Mouse (Mus musculus) common myeloid progenitor, adult 5-6 weeks (primary cell): ENCODE results near the gene Tuba3b. TPM values are rescaled to one million over a fixed set of nuclear protein-coding genes. Genes with fewer than 3 reads are reported as not detected.

Source experiments
- ATAC-seq: replicated peaks from 2 replicates; pipeline ENCODE4 v1.8.0; 2016; ENCODE audit warnings: low read depth, mild to moderate bottlenecking, moderate TSS enrichment, inconsistent platforms; ENCODE audit not compliant: poor library complexity, severe bottlenecking
- total RNA-seq: library from RNA; stranded (forward); fragments of 200-1000, 187-1606 nt; gene quantifications from 2 replicates; pipeline ENCODE4 v1.2.3, GENCODE M21; 2017

Tuba3b gene
- not detected in 2 replicates for total RNA-seq

DNA sequence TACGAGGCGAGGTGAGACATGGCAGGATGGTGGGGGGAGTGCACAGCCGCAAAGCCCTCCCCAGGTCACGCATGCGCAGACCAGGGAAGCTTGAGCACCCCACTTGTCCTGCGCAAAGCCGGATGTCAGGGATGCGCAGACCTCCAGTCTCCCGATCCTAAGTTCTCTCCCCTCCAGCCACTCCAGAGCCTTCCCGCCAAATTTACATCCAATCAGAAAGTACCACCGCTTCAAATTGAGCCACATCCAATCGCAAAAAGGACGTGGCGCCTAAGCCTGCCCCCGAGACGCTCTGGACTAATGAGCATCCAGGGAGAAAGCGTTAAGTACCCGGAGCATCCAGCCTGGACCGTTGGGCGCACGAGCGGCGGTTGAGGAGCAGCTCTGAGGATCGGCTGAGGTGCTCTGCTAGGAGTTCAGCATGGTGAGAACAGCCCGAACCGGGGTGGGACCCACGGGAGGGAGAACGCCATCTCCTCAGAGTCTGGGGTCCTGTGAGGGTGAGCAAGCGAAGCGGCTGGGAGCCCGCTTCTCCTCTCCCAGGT is at the start of gene Tuba3b:
Gene Tuba3b (plus strand): TSS at position 92 of the 545 bp plus-strand sequence.
- no peak for ATAC-seq

DNA sequence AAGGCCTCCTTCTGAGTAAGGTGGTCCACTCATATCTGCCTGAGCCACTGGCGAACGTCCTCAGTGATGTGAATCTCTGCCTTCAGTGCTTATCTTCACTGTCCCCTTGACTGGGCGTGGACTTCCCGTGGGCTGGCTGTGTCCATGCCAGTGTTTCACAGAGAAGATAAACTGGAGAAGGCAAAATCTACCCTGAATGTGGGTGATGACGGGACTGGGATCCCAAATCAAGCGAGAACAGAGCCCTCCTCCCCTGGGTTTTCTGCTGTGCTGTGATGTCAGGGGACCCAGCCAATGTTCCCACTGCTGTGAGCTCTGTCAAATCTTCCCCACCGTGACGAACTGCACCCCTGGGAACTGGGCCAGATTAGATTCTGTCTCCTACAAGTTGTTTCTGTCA is 48.3 kb upstream of the Tuba3b start:
- ATAC-seq: peak; percentile 36; the same call in 1 of the 2 replicates

- ATAC-seq: no peak
Observed at GRCm38 (mm10) chr6:145567832-145568231, 47.7 kb upstream of the Tuba3b start.

DNA sequence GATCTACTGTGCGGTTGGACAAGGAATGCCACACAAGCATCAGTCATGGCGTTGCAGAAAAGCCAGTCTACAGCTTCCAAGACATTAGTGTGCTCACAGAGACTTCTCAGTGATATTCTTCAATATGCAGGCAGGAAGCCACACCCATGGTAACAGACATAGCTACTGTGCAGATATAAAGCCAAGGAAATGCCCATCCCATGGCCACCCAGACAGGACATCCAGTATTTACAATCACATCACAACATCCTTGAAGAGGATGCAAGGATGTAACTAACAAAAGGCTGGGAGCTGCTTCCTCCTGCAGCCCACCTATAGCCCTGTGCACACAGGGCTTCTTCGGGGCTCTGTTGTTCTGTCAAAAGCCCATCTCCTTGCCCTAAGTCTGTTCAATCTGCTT is 46.9 kb upstream of the Tuba3b start:
- no peak for ATAC-seq

DNA sequence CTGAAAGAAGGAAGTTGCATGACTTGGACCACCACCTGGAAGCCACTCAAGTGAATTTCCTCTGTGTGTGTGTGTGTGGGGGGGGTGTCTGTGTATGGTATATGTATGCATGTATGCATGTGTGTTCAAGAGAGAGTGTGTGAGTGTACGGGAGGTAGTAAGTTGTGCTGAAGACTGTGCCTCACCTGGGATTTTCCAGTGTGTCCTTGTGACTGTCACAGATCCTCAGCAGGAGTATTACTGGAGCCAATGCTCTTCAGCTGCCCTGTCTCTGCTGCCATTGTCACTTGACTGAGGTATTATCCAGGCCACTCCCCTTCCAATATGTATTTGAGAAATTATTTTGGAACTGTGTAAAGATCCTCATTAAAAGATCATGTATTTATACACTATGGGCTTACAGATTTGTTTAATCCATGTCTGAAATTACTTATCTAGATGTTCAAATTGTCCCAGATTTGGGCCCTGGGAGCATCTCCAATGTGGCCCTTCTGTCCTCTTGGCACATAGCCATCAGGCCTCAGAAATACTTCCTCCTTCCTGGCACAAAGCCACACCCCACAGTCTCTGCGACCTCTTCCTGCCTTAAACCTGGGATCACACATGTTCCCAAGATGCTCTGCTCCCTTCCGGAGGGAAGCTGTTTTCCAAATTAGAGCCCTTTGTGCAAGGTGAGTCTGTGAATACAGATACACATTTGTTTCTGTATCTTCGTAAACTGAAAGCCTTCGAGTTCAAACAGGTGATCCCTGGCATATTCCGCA is 42.1 kb upstream of the Tuba3b start:
- ATAC-seq: no peak

- no peak for ATAC-seq
Observed at GRCm38 (mm10) chr6:145576762-145577161, 38.8 kb upstream of the Tuba3b start.

- no peak for ATAC-seq
Observed at GRCm38 (mm10) chr6:145578457-145579185, 36.9 kb upstream of the Tuba3b start.

DNA sequence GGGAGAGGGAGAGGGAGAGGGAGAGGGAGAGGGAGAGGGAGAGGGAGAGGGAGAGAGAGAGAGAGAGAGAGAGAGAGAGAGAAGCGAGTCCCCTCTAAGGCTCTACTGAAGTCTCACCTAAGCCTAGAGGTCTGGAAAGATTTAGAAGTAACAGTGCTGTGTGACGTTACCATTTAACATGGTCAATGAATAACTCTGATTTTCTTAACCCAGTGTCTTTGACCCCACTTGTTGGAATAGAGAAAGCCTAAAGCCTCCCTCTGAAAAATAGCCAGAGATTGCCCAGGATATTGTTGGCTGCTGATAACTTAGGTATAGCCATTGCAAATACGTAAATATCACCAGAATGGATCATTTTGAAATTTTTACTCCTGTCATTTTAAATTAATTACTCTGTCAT is 35.8 kb upstream of the Tuba3b start:
- ATAC-seq: no peak

GRCm38 (mm10) chr6:145581366-145582170 is 34.0 kb upstream of the Tuba3b start:
- no peak for ATAC-seq

- no peak for ATAC-seq
Observed at GRCm38 (mm10) chr6:145585052-145585973, 30.2 kb upstream of the Tuba3b start.

GRCm38 (mm10) chr6:145590501-145591293 is 24.9 kb upstream of the Tuba3b start:
- no peak for ATAC-seq

GRCm38 (mm10) chr6:145591578-145591977 is 24.0 kb upstream of the Tuba3b start:
- no peak for ATAC-seq

GRCm38 (mm10) chr6:145592036-145592435 is 23.5 kb upstream of the Tuba3b start:
- ATAC-seq: no peak

GRCm38 (mm10) chr6:145592531-145592998 is 23.0 kb upstream of the Tuba3b start:
- ATAC-seq: no peak

DNA sequence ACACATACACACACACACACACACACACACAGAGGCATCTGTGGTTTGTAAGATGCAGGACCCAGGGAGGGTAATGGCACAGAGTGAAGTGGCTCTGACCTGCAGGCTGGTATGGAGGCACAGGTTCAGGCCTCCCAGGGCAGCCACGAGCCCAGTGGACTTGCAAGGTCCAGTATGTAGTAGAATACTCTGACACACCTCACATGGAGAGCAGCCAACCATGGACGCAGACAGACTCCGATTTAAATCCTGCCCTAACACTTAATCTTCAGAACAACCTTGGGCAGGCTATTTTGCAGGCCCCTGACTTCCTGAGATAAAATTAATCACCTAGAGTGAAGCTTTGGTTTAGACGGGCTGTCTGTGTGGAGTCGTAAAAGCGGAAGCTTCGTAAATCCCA is 21.6 kb upstream of the Tuba3b start:
- no peak for ATAC-seq

DNA sequence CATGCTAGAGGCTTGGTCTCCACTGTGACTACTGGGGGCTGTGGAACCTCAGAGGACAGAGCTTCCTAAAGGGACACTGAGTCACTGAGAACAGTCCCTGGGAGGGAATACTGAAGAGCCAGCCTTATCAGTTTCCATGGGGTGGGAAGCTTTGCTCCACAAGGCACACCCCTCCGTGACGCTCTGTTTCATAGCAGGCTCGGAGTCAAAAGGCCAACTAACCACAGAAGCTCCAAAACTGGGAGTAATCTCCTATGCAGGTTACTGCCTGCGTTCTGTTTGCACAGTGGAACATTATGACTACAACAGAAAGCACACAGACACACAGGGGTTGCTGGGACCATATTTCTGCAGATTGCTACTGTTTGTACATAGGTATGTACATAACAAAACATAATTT is 19.7 kb upstream of the Tuba3b start:
- no peak for ATAC-seq

GRCm38 (mm10) chr6:145598794-145599555 is 16.6 kb upstream of the Tuba3b start:
- ATAC-seq: peak; percentile 72

GRCm38 (mm10) chr6:145604126-145604525 is 11.4 kb upstream of the Tuba3b start:
- no peak for ATAC-seq
